Mouse (Mus musculus): Measurements from ENCODE around the gene Gm28038.

- no peak for TF ChIP-seq CTCF (IDR thresholded peaks at IDR 0.05; ENCODE audit: borderline replicate concordance, extremely low read depth, insufficient read depth, insufficient read length)
- no peak for TF ChIP-seq POLR2A (IDR thresholded peaks at IDR 0.05; ENCODE audit: borderline replicate concordance, extremely low read depth, insufficient read depth, insufficient read length, poor library complexity, severe bottlenecking)
Measured at GRCm38 (mm10) chr2:30261921-30262839, 18.7 kb upstream of the Gm28038 start.
